Mouse (Mus musculus): ENCODE measurements around the gene Myo16.

Myo16 gene

DNA sequence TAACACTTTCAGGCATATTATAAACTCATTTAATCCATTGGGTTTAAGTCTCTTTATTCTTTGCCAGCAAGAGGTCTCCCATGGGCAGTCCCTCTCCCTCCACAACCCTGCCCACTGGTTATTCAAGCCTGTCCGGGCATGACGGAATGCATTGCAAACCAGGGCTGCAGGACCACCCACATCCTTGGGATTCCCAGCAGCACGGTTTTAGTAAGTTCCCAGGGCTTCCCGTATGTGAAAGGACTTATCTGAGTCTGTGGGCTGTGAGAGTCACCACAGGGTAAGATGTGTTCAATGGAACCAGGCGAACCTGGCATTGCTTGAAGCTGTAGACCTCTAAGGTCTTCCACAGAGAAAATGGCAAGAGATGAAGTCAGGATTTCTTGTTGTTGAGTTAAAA, 471.6 kb downstream of the Myo16 start:
- in situ Hi-C loops (cut with MboI) = no loop called here

GRCm38 (mm10) chr8:10628725-10629124, 475.0 kb downstream of the Myo16 start:
- in situ Hi-C loops (cut with MboI) = no loop called here

- in situ Hi-C loops (cut with MboI) = no loop called here
Observed at GRCm38 (mm10) chr8:10629862-10630261, 476.2 kb downstream of the Myo16 start.

- in situ Hi-C loops (cut with MboI) = no loop called here
Observed at GRCm38 (mm10) chr8:10631006-10631405, 477.3 kb downstream of the Myo16 start.

GRCm38 (mm10) chr8:10632603-10633002, 478.9 kb downstream of the Myo16 start:
- in situ Hi-C loops (cut with MboI) = no loop called here

GRCm38 (mm10) chr8:10633360-10634140, 479.8 kb downstream of the Myo16 start:
- in situ Hi-C loops (cut with MboI) = no loop called here

- in situ Hi-C loops (cut with MboI) = no loop called here
Observed at GRCm38 (mm10) chr8:10634421-10634820, 480.7 kb downstream of the Myo16 start.

- in situ Hi-C loops (cut with MboI) = no loop called here
Observed at GRCm38 (mm10) chr8:10638871-10639270, 485.2 kb downstream of the Myo16 start.

DNA sequence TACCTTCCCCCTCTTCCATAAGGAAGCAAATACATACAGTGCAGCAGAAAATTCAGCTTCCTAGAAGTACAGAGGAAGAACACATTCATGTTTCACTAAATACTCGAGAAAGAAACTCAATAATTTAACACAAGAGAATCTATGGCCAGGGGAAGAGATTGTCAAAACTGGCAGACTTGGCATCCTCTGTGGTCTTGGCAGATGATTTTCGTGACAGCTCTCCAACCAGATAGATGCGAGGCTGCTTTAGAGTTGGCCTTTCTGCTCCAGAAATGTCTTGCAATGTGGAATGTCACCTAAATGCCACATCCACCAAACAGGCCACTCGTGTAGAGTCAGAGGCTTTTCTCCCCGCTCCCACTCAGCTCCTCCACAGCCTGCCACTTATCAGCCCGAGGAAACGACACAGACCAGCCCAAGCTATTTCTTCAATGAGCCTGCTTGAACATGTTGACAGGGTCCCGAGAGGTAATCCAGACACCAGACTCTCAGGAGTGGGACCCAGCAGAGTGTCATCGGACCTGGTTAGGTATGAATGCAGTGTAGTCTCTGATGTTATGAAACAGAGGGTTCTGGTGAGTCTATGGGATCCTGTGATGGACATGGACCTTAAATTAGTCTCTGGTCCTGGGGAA, 486.6 kb downstream of the Myo16 start:
- in situ Hi-C loops (cut with MboI) = no loop called here

- in situ Hi-C loops (cut with MboI) = no loop called here
Observed at GRCm38 (mm10) chr8:10640859-10641258, 487.1 kb downstream of the Myo16 start.

GRCm38 (mm10) chr8:10641343-10641742, 487.6 kb downstream of the Myo16 start:
- in situ Hi-C loops (cut with MboI) = no loop called here

- in situ Hi-C loops (cut with MboI) = no loop called here
Observed at GRCm38 (mm10) chr8:10643244-10643643, 489.5 kb downstream of the Myo16 start.

GRCm38 (mm10) chr8:10644481-10644880, 490.8 kb downstream of the Myo16 start:
- in situ Hi-C loops (cut with MboI) = no loop called here

GRCm38 (mm10) chr8:10645740-10646139, 492.0 kb downstream of the Myo16 start:
- in situ Hi-C loops (cut with MboI) = no loop called here

DNA sequence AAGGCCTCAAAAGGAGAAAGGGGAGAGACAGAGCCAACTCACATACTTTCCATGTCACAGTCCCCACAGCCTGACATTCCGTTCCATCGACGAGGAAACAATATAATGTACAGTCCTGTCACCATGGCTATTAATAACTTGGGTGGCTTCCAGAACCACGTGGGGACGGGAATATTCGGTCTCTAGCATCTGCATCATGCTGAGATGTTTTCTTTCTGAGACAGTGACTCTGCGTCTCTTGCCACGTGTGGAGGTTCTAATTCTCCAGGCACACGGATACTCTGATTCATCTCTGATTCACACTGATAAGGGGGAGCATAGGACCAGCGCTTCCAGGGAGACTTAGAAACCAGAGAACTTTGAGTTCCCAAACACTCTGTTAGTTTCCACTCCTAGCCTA, 492.8 kb downstream of the Myo16 start:
- in situ Hi-C loops (cut with MboI) = no loop called here

GRCm38 (mm10) chr8:10651546-10652315, 498.0 kb downstream of the Myo16 start:
- in situ Hi-C loops (cut with MboI) = no loop called here

DNA sequence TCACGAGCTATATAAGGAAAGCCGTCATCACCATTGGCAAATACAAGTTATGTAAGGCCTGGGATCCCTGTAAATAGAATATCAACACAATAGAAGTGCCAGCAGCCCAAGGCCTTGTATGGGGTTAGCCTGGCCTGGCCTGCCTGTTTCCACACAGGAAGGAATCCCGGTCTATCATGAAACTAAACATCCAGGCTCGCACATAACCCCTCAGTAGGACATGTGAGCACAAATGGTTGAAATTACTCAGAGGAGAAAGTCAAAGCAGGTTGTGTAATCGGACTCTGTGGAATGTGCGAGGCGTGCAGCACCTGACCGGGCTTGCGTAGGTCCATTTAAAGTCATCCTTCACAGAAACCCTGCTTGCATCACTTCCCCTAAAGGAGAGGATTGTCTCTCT, 499.6 kb downstream of the Myo16 start:
- in situ Hi-C loops (cut with MboI) = no loop called here

GRCm38 (mm10) chr8:10654922-10655518, 501.3 kb downstream of the Myo16 start:
- in situ Hi-C loops (cut with MboI) = no loop called here

DNA sequence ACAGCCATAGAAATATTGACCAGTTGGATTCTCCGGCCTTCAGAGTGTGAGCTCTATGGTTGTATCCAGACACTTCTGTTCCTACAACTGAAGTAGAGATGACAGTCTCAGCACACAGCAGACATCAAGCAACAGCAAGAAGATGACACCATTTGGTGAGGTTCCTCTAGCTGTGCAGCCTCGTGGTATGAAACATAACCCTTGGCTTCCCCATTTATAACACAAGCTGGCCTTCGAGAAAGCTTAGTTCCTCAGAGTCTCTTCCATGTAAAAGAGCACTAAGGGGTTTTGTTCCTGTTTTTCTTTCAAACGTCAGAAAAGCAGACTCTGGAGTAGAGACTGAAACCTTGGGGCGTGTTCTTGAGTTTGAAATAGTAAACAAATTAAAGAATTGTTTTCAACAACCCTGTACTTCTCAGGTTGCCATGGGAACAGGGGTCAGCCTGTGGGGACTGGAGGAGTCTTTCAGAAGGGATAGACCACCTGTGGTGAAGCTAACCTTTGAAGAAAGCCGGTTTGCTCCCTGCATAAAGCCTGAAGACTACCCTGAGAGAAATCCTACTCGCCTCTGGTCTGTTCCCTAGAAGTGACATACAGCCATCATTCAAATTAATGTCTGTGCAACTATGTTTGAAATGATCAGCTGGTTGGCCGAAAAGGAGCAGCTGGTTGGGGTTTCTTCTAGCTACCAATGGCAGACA, 510.2 kb downstream of the Myo16 start:
- in situ Hi-C loops (cut with MboI) = no loop called here

GRCm38 (mm10) chr8:10664861-10665543, 511.3 kb downstream of the Myo16 start:
- in situ Hi-C loops (cut with MboI) = no loop called here

- in situ Hi-C loops (cut with MboI) = no loop called here
Observed at GRCm38 (mm10) chr8:10665821-10666283, 512.1 kb downstream of the Myo16 start.
